Mouse (Mus musculus) lung, postnatal 4 days (tissue): Measurements from ENCODE around the gene Gm45713.
"Not testable (repeated sequence)": the region's sequence is repeated elsewhere in the genome, so short reads cannot be mapped to it uniquely, and the experiment has no call there.

Experiments
- DNase-seq, 2 experiments: peaks; one replicate each; pipeline ENCODE4 v3.0.0; 2021

Gene Gm45713

GRCm38 (mm10) chr7:45135993-45136567, at the start of gene Gm45713, which contains the start of gene Flt3l:
TSS of gene Gm45713 (minus strand) at chr7:45136231.
TSS of gene Flt3l (minus strand) at chr7:45136432.
- peak; percentile 91 to 95 for DNase-seq

GRCm38 (mm10) chr7:45183672-45184071, 47.6 kb upstream of the Gm45713 start:
- no peak for DNase-seq

GRCm38 (mm10) chr7:45182606-45183005, 46.6 kb upstream of the Gm45713 start:
- no peak for DNase-seq

- peak; percentile 90 to 92 for DNase-seq
These were observed 46.2 kb upstream of the Gm45713 start for GRCm38 (mm10) chr7:45182199-45182601.

GRCm38 (mm10) chr7:45181540-45181939, 45.5 kb upstream of the Gm45713 start:
- DNase-seq = no peak

- no peak for DNase-seq
These were observed 45.0 kb upstream of the Gm45713 start, which contains the start of gene Pth2 for GRCm38 (mm10) chr7:45180896-45181477. TSS of gene Pth2 (plus strand) at chr7:45180995.

- no peak for DNase-seq
These were observed 43.4 kb upstream of the Gm45713 start, which contains the start of gene Gfy for GRCm38 (mm10) chr7:45179469-45179868. TSS of gene Gfy (minus strand) at chr7:45179569.

GRCm38 (mm10) chr7:45178550-45178949, 42.5 kb upstream of the Gm45713 start:
- DNase-seq = no peak

- no peak for DNase-seq
These were observed 40.3 kb upstream of the Gm45713 start for GRCm38 (mm10) chr7:45176356-45176755.

GRCm38 (mm10) chr7:45175929-45176328, 39.9 kb upstream of the Gm45713 start:
- DNase-seq = no peak

GRCm38 (mm10) chr7:45175398-45175797, 39.4 kb upstream of the Gm45713 start:
- DNase-seq = no peak

- DNase-seq = no peak
These were observed 38.7 kb upstream of the Gm45713 start for GRCm38 (mm10) chr7:45174567-45175280.

GRCm38 (mm10) chr7:45173772-45174171, 37.7 kb upstream of the Gm45713 start:
- DNase-seq = not testable (repeated sequence)

GRCm38 (mm10) chr7:45172974-45173373, 36.9 kb upstream of the Gm45713 start:
- DNase-seq = peak in 1 of 2 experiments; percentile 38

GRCm38 (mm10) chr7:45169495-45169894, 33.5 kb upstream of the Gm45713 start:
- DNase-seq = no peak

GRCm38 (mm10) chr7:45168656-45169055, 32.6 kb upstream of the Gm45713 start:
- DNase-seq = no peak

GRCm38 (mm10) chr7:45167761-45168445, 31.9 kb upstream of the Gm45713 start:
- DNase-seq = no peak

- DNase-seq = no peak
These were observed 30.9 kb upstream of the Gm45713 start for GRCm38 (mm10) chr7:45166950-45167401.

- no peak for DNase-seq
These were observed 29.7 kb upstream of the Gm45713 start for GRCm38 (mm10) chr7:45165701-45166100.

- DNase-seq = no peak
These were observed 28.8 kb upstream of the Gm45713 start for GRCm38 (mm10) chr7:45164833-45165232.

- DNase-seq = peak; percentile 45 to 49
These were observed 27.9 kb upstream of the Gm45713 start, which contains the start of gene Slc17a7 for GRCm38 (mm10) chr7:45163735-45164490. TSS of gene Slc17a7 (plus strand) at chr7:45163949.

- DNase-seq = no peak
These were observed 27.1 kb upstream of the Gm45713 start for GRCm38 (mm10) chr7:45162996-45163615.
